Mouse (Mus musculus): Measurements from ENCODE around the gene Zswim3. TPM values are rescaled to one million over a fixed set of nuclear protein-coding genes. Genes with fewer than 3 reads are reported as not detected.
"Not testable (repeated sequence)": the region's sequence is repeated elsewhere in the genome, so short reads cannot be mapped to it uniquely, and the experiment has no call there.

Gene Zswim3
- polyA plus RNA-seq, 1 experiment from 2014 or later = 8.5 TPM

DNA sequence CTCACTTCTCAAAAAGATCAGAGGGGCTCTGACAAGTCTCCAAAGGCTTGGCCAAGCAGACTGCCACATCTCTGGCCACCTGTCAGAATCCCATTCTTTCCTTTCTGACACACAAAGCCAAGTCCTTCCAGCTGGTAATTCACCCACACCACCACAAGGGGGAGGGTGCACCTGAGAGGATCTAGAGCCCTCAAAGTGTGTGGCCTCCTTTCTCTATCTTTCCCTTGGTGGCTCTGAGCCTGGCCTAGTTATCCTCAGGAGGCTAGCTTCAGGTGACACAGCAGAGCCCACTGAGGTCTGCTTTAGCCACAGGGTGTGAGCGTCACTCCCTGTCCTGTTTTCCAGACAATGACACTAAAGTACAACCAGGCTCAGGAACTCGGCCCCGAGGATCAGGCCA lies 11.7 kb upstream of the Zswim3 start:
- Histone ChIP-seq H3K36me3 (peaks cover 84% of the 10 kb centered on the region), H3K4me1 (replicated peaks) (no peaks in the 10 kb centered on the region), H3K27me3 (no peaks in the 10 kb centered on the region), H3K4me3 (replicated peaks) (no peak overlapping the region), H3K4me2 (no peak overlapping the region), H3K9me3 (no peaks in the 10 kb centered on the region), H3K9ac (replicated peaks) (no peak overlapping the region), H3K27ac (no peak overlapping the region)
- no peak for ATAC-seq (ENCODE audit: insufficient number of reproducible peaks, insufficient read depth, low FRiP score, low TSS enrichment, low read depth)
- 91% methylated on average over 3 of the region's 3 CpGs for WGBS

DNA sequence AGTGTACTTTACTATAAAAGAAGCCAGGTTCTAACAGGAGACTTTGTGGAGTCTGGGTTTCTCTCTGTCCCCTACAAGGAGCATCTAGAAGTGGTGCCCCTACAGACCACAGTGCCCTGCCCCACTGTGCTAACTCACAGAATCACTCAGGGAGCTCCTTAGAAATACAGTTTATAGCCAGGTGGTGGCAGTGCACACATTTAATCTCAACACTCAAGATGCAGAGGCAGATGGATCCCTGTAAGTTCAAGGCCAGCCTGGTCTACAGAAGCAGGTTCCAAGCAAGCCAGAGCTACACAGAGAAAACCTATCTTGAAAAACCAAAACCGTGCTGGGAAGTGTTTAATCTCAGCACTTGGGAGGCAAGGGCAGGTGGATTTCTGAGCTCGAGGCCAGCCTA lies 11.1 kb upstream of the Zswim3 start:
- Histone ChIP-seq H3K27ac (no peak overlapping the region), H3K4me2 (no peak overlapping the region), H3K9ac (replicated peaks) (no peak overlapping the region), H3K4me1 (replicated peaks) (no peaks in the 10 kb centered on the region), H3K4me3 (replicated peaks) (no peak overlapping the region), H3K9me3 (no peaks in the 10 kb centered on the region), H3K27me3 (no peaks in the 10 kb centered on the region), H3K36me3 (peaks cover 84% of the 10 kb centered on the region)
- 93% methylated on average over 2 of the region's 2 CpGs for WGBS
- no peak for ATAC-seq (ENCODE audit: insufficient number of reproducible peaks, insufficient read depth, low FRiP score, low TSS enrichment, low read depth)

DNA sequence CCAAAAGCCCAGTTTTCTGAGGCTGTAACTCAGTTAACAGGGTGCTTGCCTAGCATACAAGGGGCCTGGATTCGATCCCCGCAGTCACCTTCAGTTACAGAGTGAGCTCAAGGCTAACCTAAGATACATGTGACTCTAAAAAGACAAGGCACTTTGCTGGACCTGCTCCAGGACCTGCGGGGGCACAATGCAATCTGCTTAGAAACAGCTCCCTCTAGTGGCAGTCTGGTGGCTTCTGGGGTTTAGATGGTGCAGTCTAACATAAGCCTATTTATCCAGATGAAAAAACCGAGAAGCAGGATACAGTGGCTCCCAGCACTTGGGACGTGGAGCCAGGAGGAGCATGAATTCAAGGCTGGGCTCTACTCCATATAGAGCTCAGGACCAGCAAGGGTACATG lies 10.6 kb upstream of the Zswim3 start:
- Histone ChIP-seq H3K9me3 (no peaks in the 10 kb centered on the region), H3K9ac (replicated peaks) (no peak overlapping the region), H3K4me1 (replicated peaks) (no peaks in the 10 kb centered on the region), H3K4me2 (no peak overlapping the region), H3K36me3 (peaks cover 85% of the 10 kb centered on the region), H3K27me3 (no peaks in the 10 kb centered on the region), H3K27ac (no peak overlapping the region), H3K4me3 (replicated peaks) (no peak overlapping the region)
- peak; percentile 64; the same call in 1 of the 2 replicates for ATAC-seq (ENCODE audit: insufficient number of reproducible peaks, insufficient read depth, low FRiP score, low TSS enrichment, low read depth)
- WGBS = 39% methylated on average over 5 of the region's 5 CpGs

DNA sequence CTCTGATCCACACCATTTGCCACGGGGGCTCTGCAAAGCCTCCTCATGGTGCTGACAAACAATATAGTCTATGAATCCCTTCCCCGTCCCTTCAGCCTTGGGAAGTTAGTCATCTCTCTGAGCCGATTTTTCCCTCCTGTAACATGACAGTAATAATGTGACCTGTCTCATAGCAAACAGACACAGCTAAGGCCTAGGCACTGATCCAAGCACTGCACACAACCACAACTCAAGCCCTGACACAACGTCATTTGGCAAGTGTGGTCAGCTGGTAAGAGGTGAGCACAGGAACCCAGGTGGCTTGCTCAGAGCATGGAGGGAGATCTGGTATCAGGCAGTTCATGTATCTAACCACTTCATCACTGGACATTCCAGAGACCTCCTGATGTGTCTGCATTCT lies 9.0 kb upstream of the Zswim3 start:
- H3K36me3 ChIP-seq = peaks cover 84% of the 10 kb centered on the region
- no peaks in the 10 kb centered on the region for H3K27me3 ChIP-seq
- no peaks in the 10 kb centered on the region for H3K4me1 ChIP-seq (replicated peaks)
- H3K9ac ChIP-seq (replicated peaks) = no peak overlapping the region
- ATAC-seq (ENCODE audit: insufficient number of reproducible peaks, insufficient read depth, low FRiP score, low TSS enrichment, low read depth) = no peak
- H3K9me3 ChIP-seq = no peaks in the 10 kb centered on the region
- no peak overlapping the region for H3K4me2 ChIP-seq
- 80% methylated on average over 4 of the region's 4 CpGs for WGBS
- no peak overlapping the region for H3K4me3 ChIP-seq (replicated peaks)
- no peak overlapping the region for H3K27ac ChIP-seq

DNA sequence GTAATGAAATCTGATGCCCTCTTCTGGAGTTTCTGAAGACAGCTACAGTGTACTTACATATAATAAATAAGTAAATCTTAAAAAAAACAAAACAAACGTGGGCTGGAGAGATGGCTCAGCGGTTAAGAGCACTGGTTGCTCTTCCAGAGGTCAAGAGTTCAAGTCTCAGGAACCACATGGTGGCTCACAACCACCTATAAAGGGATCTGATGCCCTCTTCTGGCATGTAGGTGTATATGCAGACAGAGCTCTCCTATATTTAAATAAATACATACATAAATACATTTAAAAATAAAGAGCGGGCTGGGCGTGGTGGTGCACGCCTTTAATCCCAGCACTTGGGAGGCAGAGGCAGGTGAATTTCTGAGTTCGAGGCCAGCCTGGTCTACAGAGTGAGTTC lies 6.3 kb upstream of the Zswim3 start:
- H3K9me3 ChIP-seq; H3K4me3 ChIP-seq (replicated peaks); ATAC-seq (ENCODE audit: insufficient number of reproducible peaks, insufficient read depth, low FRiP score, low TSS enrichment, low read depth); H3K27me3 ChIP-seq; H3K27ac ChIP-seq; H3K4me2 ChIP-seq; H3K4me1 ChIP-seq (replicated peaks); H3K9ac ChIP-seq (replicated peaks): not testable (repeated sequence)
- 70% methylated on average over 6 of the region's 6 CpGs for WGBS
- peaks cover 76% of the 10 kb centered on the region for H3K36me3 ChIP-seq

DNA sequence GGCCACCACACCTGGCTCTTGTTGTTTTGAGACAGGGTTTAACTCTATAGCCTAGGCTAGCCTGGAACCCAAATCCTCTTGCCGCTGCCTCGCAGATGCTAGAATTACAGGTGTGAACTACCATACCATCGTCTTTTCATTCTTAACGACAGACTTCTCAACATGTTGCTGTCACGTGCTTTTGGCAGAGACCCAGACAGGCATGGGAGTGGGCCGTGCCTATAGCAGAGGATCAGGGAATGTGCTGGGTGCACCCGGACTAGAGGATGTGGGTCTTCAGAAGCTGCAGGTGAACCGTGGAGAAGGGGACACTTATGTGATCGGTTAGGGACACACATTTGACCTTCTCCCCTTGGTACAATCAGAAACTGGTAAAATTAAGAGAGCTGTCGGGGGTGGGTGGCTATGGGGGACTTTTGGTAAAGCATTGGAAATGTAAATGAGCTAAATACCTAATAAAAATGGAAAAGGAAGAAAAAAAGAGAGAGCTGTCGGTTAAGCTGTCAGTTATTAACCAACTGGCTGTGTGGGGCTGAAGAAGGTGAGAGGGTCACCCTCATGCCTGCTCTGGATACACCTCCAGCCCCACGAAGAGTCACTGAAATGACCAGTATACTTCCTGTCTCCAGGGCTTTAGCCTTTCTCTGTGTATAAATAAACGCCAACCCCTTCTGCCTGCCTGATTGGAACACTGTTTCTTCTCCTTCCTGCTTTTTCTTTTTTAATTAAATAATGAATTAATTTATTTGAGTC lies 4.5 kb upstream of the Zswim3 start:
- Histone ChIP-seq H3K9ac (replicated peaks) (no peak overlapping the region), H3K4me1 (replicated peaks) (peaks cover 13% of the 10 kb centered on the region), H3K4me3 (replicated peaks) (no peak overlapping the region), H3K27me3 (no peaks in the 10 kb centered on the region), H3K27ac (no peak overlapping the region), H3K36me3 (peaks cover 62% of the 10 kb centered on the region), H3K9me3 (no peaks in the 10 kb centered on the region), H3K4me2 (no peak overlapping the region)
- ATAC-seq (ENCODE audit: insufficient number of reproducible peaks, insufficient read depth, low FRiP score, low TSS enrichment, low read depth) = no peak
- WGBS = 89% methylated on average over 13 of the region's 13 CpGs

DNA sequence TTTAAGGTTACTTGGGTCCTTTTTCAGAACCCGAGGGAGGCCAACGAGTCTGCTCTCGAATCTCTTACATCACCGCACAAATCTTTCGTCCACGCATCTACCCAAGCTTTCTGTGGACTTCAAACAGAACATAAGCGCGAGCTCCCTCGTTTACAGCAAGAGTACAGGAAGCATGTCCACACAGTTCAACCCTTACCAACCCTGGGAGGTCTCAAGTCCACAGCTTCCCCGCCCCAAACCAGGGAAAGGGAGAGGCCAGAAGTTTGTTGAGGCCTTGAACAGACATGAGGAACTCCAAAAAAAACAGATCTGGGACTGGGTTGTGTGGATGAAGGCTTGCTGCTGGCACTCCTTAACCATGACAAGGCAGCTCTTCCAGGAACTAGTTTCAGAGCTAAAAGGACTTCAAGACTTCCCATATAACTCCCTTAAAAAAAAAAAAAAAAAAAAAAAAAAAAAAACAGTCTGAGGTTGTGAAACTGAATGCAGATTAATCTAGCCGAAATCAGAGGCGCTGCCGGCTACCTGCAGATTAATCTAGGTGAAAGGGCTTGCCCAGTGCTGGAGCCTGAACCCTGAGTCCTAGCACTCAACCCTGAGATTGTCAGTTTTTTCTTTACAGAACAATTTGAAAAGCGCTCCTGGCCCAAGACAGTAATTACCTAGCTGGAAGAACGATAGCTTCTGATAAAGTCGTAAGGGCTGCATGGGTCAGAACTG lies 1.5 kb upstream of the Zswim3 start:
- Histone ChIP-seq H3K4me1 (replicated peaks) (peaks cover 20% of the 10 kb centered on the region), H3K9ac (replicated peaks) (peak overlapping the region; percentile 81), H3K4me2 (peak overlapping the region; percentile 84), H3K27me3 (no peaks in the 10 kb centered on the region), H3K4me3 (replicated peaks) (peak overlapping the region; percentile 79), H3K27ac (no peak overlapping the region), H3K9me3 (no peaks in the 10 kb centered on the region), H3K36me3 (peaks cover 39% of the 10 kb centered on the region)
- 90% methylated on average over 16 of the region's 16 CpGs for WGBS
- no peak for ATAC-seq (ENCODE audit: insufficient number of reproducible peaks, insufficient read depth, low FRiP score, low TSS enrichment, low read depth)

DNA sequence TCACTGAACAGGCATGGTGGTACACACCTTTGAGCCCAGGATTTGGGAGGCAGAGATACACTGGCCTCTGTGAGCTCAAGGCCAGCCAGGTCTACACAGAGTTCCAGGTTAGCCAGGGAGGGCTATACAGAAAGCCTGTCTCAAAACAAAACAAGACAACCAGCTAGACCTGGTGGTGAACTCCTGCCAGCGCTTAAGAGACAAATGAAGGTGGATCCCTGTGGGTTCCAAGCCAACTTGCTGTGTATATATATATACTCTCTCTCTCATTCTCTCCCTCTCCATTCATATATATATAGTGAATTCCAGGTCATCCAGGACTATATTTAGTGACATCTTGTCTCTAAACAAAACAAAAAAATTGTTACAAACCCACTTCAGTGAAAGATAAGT lies 981 bp upstream of the Zswim3 start:
- Histone ChIP-seq H3K27ac (no peak overlapping the region), H3K27me3 (no peaks in the 10 kb centered on the region), H3K9ac (replicated peaks) (peak overlapping the region; percentile 81), H3K4me1 (replicated peaks) (peaks cover 20% of the 10 kb centered on the region), H3K9me3 (no peaks in the 10 kb centered on the region), H3K36me3 (peaks cover 38% of the 10 kb centered on the region), H3K4me3 (replicated peaks) (peak overlapping the region; percentile 79), H3K4me2 (peak overlapping the region; percentile 84)
- no peak for ATAC-seq (ENCODE audit: insufficient number of reproducible peaks, insufficient read depth, low FRiP score, low TSS enrichment, low read depth)
- WGBS = 60% methylated on average over 1 of the region's 1 CpGs

DNA sequence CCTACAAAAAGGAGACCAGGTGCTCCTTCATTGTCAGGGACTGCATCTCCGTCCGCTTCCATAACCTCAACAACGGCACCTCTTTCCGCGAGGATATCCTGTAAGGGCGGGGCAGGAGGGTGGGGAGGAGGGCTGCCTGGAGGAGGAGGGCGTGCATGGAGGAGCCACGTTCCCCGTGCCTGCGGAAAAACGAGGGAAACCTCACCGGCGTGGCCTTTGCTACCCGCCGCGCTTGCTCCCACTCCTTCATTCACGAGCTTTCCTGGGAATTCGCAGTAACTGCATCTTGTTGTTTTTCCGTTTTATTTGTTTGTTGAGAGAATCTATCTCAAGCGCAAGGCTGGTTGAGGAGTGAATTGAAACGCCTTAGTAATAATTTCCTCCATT lies 427 bp downstream of the Zswim3 start:
- peaks cover 20% of the 10 kb centered on the region for H3K4me1 ChIP-seq (replicated peaks)
- no peaks in the 10 kb centered on the region for H3K9me3 ChIP-seq
- peak overlapping the region; percentile 90 for H3K4me2 ChIP-seq
- WGBS = under 1% methylated on average over 21 of the region's 21 CpGs
- H3K9ac ChIP-seq (replicated peaks) = peak overlapping the region; percentile 74
- H3K36me3 ChIP-seq = peaks cover 33% of the 10 kb centered on the region
- H3K27ac ChIP-seq = peak overlapping the region; percentile 73
- ATAC-seq (ENCODE audit: insufficient number of reproducible peaks, insufficient read depth, low FRiP score, low TSS enrichment, low read depth) = peak; percentile 44; the same call in 1 of the 2 replicates
- peak overlapping the region; percentile 79 for H3K4me3 ChIP-seq (replicated peaks)
- no peaks in the 10 kb centered on the region for H3K27me3 ChIP-seq

DNA sequence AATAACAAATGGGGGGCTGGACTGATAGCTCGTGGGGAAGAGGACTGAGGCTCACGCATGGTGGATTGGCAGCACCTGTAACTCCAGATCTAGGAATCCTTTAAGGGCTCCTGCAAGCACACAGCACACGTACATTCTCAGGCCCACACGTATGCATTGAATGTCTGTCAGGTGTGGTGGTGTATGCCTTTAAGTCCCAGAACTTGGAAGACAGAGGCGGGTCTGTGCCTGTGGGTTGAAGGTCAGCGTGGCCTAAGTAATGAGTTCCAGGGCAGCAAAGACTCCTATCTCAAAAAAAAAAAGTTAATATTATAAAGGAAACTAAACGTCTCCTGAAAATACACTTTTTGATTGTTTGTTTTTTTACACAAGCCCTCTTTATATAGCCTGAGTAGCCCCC lies 1.7 kb downstream of the Zswim3 start:
- Histone ChIP-seq H3K27ac (no peak overlapping the region), H3K4me2 (no peak overlapping the region), H3K36me3 (peaks cover 23% of the 10 kb centered on the region), H3K4me3 (replicated peaks) (no peak overlapping the region), H3K27me3 (no peaks in the 10 kb centered on the region), H3K4me1 (replicated peaks) (peaks cover 20% of the 10 kb centered on the region), H3K9me3 (no peaks in the 10 kb centered on the region), H3K9ac (replicated peaks) (no peak overlapping the region)
- no peak for ATAC-seq (ENCODE audit: insufficient number of reproducible peaks, insufficient read depth, low FRiP score, low TSS enrichment, low read depth)
- WGBS = 82% methylated on average over 7 of the region's 7 CpGs

DNA sequence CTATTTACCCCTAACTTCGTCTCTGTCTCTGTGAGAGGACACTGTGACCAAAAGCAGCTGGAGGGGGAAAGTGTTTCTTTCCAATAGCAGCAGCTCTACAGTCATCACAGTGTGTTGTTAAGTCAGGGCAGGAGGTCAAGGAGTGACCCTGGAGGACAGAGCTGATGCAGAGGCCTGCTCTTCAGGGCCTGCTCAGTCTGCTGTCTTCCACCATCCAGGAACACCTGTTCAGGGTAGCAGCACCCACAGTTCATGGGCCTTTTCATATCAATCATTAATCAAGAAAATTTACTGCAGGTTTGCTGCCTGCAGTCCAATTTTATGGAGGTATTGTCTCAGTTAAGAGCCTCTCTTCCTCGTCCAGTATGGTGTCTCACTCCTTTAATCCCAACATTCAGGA lies 8.7 kb downstream of the Zswim3 start:
- ATAC-seq (ENCODE audit: insufficient number of reproducible peaks, insufficient read depth, low FRiP score, low TSS enrichment, low read depth) = no peak
- Histone ChIP-seq H3K4me3 (replicated peaks) (no peak overlapping the region), H3K36me3 (peaks cover 12% of the 10 kb centered on the region), H3K9me3 (no peaks in the 10 kb centered on the region), H3K4me2 (no peak overlapping the region), H3K4me1 (replicated peaks) (no peaks in the 10 kb centered on the region), H3K27me3 (no peaks in the 10 kb centered on the region), H3K27ac (no peak overlapping the region), H3K9ac (replicated peaks) (no peak overlapping the region)
- WGBS = 55% methylated on average over 2 of the region's 2 CpGs

Measured in limb, embryonic 12.5 days (tissue).